In genomic region chr10:85127395-85128287, GRCm38 (mm10) we compare ENCODE assay signal across 8 mouse cellular contexts. TPM values are rescaled to one million over a fixed set of nuclear protein-coding genes. Genes with fewer than 3 reads are reported as not detected.
DNase-seq lines count a peak whose midpoint lies in the region; ATAC-seq and TF ChIP-seq lines count a peak whose summit lies in the region.

TSS of gene Mterf2 (minus strand) at chr10:85128027.

- H3K4me1 ChIP-seq in bone marrow macrophage, adult 2 months (ENCODE audit: control insufficient read depth, insufficient read depth, low read length), result peaks cover 17% of the 10 kb centered on the region
- peaks cover 5% of the 10 kb centered on the region; the same call in 1 of the 2 replicates for H3K4me1 ChIP-seq in embryonic fibroblast, embryonic 13.5 days (ENCODE audit: control insufficient read depth, insufficient read depth, low read length)
- H3K4me1 ChIP-seq in kidney, embryonic 14.5 days (ENCODE audit: control insufficient read depth, insufficient read depth, low read length), result peaks cover 13% of the 10 kb centered on the region; the same call in 1 of the 2 replicates
- peaks cover 15% of the 10 kb centered on the region for H3K4me1 ChIP-seq in limb, embryonic 15.5 days

- peak; percentile 100 for ATAC-seq in kidney, embryonic 14.5 days (ENCODE audit: low FRiP score, low TSS enrichment)
- peak; percentile 99 for ATAC-seq in limb, embryonic 15.5 days (ENCODE audit: insufficient number of reproducible peaks, low FRiP score, low TSS enrichment, low read depth)

- TF ChIP-seq POLR2A in bone marrow macrophage, adult 2 months (IDR thresholded peaks at IDR 0.05; ENCODE audit: borderline replicate concordance, low read depth, low read length), result no peak
- peak; percentile 48 for TF ChIP-seq POLR2A in embryonic fibroblast, embryonic 13.5 days (IDR thresholded peaks at IDR 0.05; ENCODE audit: low read depth, low read length)

- H3K27ac ChIP-seq in bone marrow macrophage, adult 2 months (ENCODE audit: insufficient read depth, low read depth, low read length), result no peak within 1 kb of the TSS
- H3K27ac ChIP-seq in embryonic fibroblast, embryonic 13.5 days (ENCODE audit: insufficient read depth, low read length), result no peak within 1 kb of the TSS
- no peak within 1 kb of the TSS for H3K27ac ChIP-seq in kidney, embryonic 14.5 days (ENCODE audit: low read depth, low read length)
- H3K27ac ChIP-seq in limb, embryonic 15.5 days, result peak within 1 kb of the TSS; percentile 61; the same call in 1 of the 2 replicates

- H3K27me3 ChIP-seq in kidney, embryonic 14.5 days (ENCODE audit: control insufficient read depth, insufficient read depth, low read length), result no peaks in the 10 kb centered on the region
- H3K27me3 ChIP-seq in limb, embryonic 15.5 days, result no peaks in the 10 kb centered on the region

- DNase-seq in A20 (ENCODE audit: low read depth, low spot score), result peak; percentile 97
- DNase-seq in heart, adult 9 months (ENCODE audit: low spot score in 2 of 2), result peak; percentile 96
- DNase-seq in monocyte, adult 2 months (ENCODE audit: low read depth in 1 of 2, low spot score in 2 of 2), result peak; percentile 7 to 26
- peak; percentile 95 to 96 for DNase-seq in spleen, postnatal 36 days (ENCODE audit: low spot score in 2 of 2)

- peak within 1 kb of the TSS; percentile 59 for H3K4me2 ChIP-seq in kidney, embryonic 14.5 days (replicated peaks; ENCODE audit: low read depth, low read length)
- H3K4me2 ChIP-seq in limb, embryonic 15.5 days, result peak within 1 kb of the TSS; percentile 74

- no peak for TF ChIP-seq CTCF in bone marrow macrophage, adult 2 months (IDR thresholded peaks at IDR 0.05; ENCODE audit: low read depth, low read length)
- TF ChIP-seq CTCF in embryonic fibroblast, embryonic 13.5 days (IDR thresholded peaks at IDR 0.05; ENCODE audit: borderline replicate concordance, insufficient read depth, low read length), result no peak

- H3K9ac ChIP-seq in kidney, embryonic 14.5 days (ENCODE audit: low read depth, low read length), result peak within 1 kb of the TSS; percentile 74
- H3K9ac ChIP-seq in limb, embryonic 15.5 days, result peak within 1 kb of the TSS; percentile 56

- peak within 1 kb of the TSS; percentile 52 for H3K4me3 ChIP-seq in bone marrow macrophage, adult 2 months (ENCODE audit: insufficient read depth, low read length)
- H3K4me3 ChIP-seq in embryonic fibroblast, embryonic 13.5 days (ENCODE audit: insufficient read depth, low read length), result peak within 1 kb of the TSS; percentile 74
- H3K4me3 ChIP-seq in kidney, embryonic 14.5 days (ENCODE audit: low read length), result peak within 1 kb of the TSS; percentile 68
- peak within 1 kb of the TSS; percentile 67 for H3K4me3 ChIP-seq in limb, embryonic 15.5 days

- WGBS in kidney, embryonic 14.5 days, result 5% methylated on average over 20 of the region's 20 CpGs
- 5% methylated on average over 20 of the region's 20 CpGs for WGBS in limb, embryonic 15.5 days

- no peaks in the 10 kb centered on the region for H3K9me3 ChIP-seq in kidney, embryonic 14.5 days (ENCODE audit: control insufficient read depth, low read length)
- H3K9me3 ChIP-seq in limb, embryonic 15.5 days, result no peaks in the 10 kb centered on the region; the same call in 1 of the 2 replicates

- no peaks in the 10 kb centered on the region; the same call in 1 of the 2 replicates for H3K36me3 ChIP-seq in kidney, embryonic 14.5 days (ENCODE audit: control insufficient read depth, insufficient read depth, low read length)
- H3K36me3 ChIP-seq in limb, embryonic 15.5 days, result peaks cover 21% of the 10 kb centered on the region

RNA-seq across cellular contexts. Expression of gene Mterf2, which starts in this region (rescaled TPM):
- polyA plus RNA-seq in bone marrow macrophage, adult 2 months (2012; ENCODE audit: insufficient read depth, insufficient read length, missing spikeins), result 0.51 TPM in 1 of 2 replicates, not detected in the other
- 7.9 and 11.7 TPM in 2 replicates for polyA plus RNA-seq in embryonic fibroblast, embryonic 13.5 days (2011; ENCODE audit: insufficient read length, low read depth, missing spikeins)
- 17.9 and 19.9 TPM in 2 replicates for polyA plus RNA-seq in kidney, embryonic 14.5 days (2014; fragmentation: Nextera tagmentation; extraction: Ambion mirVana)
- 14.6 and 15.6 TPM in 2 replicates for polyA plus RNA-seq in limb, embryonic 15.5 days (2015; fragmentation: Nextera tagmentation; extraction: Ambion mirVana)

Comparison
In these comparisons a context has a peak if more than half of its experiments do, and no peak if none do; other contexts are left out.
1. DNase-seq: peak in every context shown above with its lines; median percentile 97 in A20; 96 in heart, adult 9 months; 96 in spleen, postnatal 36 days; 16 in monocyte, adult 2 months.